Mouse (Mus musculus) lung, postnatal 14 days (tissue): ENCODE data around the gene Cyth4.
A peak's percentile ranks its signal among the peaks of the same experiment; 100 is the strongest.

ENCODE experiments used
- DNase-seq: peaks from one replicate; pipeline ENCODE4 v3.0.0; 2021

The Cyth4 gene

DNA sequence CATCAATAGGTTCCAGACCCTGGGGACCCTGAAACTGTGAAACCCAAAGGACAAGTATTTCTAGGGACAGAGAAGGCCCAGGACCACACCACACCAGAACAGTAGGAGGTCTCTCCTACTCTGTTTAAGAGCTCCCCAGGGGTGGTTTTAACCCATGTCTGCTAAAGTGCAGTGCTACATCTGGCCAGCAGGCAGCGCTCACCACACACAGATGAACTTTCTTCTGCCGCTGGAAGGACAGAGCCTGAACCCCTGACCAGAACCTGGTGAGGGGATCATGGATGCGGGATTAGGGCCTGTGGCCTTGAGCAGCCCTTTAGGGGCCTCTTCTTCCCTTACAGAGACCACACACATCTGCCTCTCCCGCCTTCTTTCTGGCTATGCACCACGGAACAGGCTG is 26.6 kb downstream of the Cyth4 start:
- peak; percentile 81 for DNase-seq

DNA sequence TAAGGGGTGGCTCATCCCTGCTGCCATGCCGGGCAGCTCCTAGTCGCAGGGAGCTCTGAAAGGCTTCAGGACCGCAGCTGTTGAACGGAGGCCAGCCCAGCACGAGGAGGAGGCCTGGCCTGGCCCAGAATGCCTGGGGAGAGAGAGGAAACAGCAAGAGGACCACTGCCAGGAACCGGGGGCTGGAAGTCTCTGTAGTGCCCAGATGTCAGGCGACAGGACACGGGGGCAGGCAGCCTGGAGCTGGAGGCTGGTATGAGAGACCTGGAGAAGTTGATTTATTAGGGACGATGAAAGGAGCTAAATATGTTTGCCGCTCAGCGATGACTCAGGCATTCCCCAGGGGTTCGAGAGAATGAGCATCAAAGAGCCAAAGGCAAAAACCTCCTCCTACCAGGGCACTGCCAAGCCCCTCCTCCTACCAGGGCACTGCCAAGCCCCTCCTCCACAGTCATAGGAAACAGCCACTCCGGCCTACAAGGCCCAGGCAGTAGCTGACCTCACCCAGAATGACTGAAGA is 27.6 kb downstream of the Cyth4 start:
- peak; percentile 83 for DNase-seq

DNA sequence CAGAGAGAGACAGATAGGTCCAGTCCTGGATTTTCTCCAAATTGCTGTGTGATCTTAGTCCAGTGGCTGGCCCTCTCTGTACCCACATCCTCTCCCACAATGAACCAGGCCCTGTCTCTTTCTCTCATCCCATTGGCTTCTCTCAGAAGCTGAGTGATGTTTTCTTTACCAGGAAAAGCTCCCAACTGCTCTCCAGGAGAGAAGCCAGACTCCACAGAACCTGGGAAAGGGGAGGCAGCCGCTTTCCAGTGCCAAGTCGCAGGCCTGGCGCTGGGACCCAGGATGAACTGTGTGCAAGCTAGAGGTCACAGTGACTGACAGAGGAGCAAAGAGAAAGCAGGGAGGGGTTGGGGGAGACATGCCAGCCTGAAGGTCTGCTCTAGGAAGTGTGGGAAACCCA is 28.1 kb downstream of the Cyth4 start:
- DNase-seq, result peak; percentile 27

DNA sequence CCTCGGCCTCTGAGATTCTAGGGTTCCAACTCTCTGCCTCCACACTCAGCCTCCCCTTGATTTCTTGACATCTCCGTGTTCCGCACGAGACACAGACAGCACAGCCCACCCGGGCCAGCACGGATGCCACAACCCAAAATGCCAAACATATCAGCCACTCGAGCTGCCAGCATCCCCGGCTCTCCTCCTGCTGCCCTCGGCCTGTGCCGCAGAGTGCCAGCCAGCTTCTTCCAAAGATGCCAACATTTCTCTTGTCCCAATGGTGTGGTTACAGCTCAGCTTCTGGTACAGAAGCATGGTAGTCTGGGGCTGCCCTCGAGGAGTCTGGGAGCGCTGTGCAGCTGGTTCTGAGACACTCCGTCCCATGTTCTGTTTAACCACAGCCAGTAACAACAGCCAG is 29.4 kb downstream of the Cyth4 start:
- DNase-seq, result no peak

DNA sequence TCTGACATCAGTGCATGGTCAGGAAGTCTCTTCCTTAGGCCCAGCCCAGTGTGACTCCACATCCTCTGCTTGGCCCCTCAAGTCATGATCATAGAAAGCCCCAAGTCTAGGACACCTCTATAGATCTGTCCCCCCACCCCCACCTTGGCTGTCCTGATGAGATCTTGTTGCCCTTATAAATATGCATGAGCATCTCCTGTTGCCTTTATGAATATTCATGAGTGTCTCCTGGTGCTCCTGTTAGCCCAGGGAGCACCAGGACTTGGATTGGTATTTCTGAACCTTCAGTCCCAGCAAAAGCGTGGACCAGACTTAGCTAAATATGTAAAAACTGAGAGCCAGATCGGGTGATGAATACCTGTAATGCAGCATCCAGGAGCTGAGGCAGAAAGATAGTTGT is 35.5 kb downstream of the Cyth4 start:
- DNase-seq, result no peak

DNA sequence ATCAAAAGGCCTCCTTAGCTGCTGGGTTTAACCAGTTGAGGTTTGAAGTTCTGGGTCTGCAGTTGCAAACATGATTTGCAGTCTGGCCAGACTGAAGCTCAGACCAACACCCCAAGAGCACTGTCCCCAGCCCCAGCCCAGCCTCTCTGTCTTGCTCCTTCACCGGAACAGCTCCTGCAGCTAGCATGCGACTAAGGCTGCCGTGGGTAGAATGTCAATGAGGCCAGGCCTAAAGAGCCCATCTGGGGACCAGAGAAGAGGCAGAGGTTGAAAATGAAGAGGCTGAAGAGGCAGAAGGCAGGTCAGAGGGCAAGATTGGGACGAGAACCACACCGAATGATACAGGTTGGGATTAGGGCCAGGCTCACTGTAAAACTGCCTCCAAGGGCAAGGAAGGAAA is 36.6 kb downstream of the Cyth4 start:
- DNase-seq, result no peak

DNA sequence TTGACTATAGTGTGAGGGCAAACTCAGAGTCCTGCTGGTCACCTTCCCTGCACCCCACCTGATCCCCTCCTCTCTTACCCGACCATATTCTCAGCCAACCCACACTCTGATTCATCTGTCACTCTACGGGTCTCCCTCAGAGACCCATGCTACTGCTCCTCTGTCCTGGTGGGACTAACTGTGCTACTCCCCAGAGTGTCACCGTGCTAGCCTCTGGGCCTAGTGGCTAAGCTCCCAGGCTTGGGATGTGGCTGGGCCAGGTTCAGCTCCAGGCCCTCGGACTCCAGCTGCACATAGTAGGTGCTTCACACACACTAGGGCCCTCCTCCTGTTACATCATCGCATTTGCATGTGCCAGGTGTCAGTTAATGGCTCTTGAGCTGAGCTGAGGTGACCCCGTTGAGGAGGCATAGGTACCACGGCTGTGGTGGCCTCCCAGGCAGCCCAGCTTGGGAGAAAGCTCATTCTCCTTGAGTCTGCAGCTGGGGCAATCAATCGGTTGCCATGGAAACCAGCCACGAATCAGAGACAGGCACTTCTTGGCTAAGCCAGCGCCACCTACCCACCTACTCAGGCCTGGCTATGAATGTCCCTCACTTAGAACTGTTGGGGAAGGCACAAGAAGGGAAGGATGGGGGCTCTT is 37.4 kb downstream of the Cyth4 start:
- no peak for DNase-seq

DNA sequence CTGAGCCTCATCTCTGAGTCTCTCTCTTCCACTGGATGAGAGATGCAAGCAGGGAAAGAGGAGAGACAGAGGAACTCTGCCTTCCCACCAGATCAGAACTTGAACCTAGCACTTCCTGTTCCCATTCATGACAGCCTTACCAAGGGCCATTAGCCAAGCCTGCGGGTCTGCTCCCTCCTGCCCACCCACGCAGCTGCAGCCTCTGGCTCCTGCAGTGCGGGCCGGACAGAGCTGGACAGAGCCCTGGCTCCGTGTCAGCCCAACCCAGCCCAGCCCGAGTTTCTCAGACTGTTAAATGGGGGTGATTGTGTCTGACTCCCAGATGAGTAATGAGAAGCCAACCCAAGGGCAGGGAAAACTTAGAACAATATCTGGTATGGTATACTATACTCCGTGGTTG is 38.4 kb downstream of the Cyth4 start:
- DNase-seq, result peak; percentile 19

DNA sequence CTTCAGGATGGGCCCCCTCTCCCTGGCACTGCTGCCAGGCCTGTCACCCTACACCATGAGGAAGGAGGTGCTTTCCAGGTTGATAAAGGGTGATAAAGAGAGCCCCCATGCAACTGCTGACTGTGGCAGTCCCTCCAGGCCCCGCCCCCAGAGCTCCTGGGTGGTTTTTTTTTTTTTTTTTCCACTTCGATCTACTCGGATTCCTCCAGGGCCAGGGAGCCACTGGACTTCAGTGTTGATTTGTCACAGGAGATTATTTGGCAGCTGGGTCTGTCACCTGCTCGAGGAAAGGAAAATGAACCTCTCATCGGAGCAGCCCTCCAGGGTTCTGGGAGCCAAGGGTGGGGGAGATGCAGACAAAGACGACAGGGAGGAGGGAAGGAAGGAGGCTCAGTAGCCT is 46.8 kb downstream of the Cyth4 start:
- no peak for DNase-seq

DNA sequence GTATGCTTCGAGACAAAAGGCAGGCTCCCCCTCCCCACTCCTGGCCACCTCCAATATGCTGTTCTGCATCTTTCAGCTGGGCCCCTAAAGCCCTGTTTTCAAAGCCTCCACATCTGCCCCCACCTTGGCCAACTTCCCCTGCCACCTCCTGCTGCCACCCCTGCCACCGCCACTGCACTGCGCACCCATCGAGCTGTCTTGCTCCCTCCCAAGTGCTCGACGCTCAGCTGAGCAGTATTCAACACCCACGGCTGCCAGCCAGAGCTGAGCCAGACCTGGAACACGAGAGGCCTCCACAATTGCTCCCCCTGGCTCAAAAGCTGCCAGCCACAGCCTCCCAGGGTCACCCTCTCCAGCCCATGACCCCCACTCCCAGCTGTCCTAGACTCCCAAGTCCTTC is 47.8 kb downstream of the Cyth4 start:
- DNase-seq, result no peak

DNA sequence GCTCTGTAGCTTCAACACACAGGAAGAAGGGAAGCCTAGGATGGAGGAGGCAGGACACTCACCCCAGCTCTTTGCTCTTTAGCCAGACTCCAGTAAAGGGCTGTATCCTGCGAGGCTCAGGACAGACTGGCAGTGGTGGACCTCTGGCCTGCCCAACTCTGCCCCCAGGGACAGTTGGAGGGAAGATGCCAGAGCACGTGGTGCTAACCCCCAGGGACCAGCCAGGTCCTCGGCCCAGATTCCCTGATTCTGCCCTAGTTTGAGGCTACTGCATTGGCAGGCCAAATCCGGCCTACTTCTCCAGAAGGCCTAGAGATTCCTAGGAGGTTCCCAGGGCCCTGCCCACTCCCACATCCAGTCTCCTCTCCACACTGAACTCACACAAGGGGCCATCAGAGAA is 50.9 kb downstream of the Cyth4 start:
- DNase-seq, result no peak

DNA sequence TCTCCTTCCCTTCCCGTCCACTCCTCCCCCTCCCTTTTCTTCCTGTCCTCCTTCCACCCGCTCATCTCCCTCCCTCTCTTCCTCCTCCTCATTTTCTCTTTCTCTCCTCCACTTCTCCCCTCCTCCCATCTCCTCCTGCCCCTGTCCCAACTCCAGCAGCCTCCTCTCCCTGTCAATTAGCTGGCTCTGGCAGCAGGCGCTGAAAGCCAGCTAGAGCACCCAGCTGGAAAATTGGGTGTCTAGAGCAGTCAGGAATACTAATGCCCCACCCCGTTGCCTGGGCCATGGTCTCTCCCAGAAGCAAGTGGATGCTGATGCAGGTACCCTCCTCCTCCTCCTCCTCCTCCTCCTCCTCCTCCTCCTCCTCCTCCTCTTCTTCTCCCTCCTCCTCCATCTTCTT is 54.3 kb downstream of the Cyth4 start:
- DNase-seq, result no peak

DNA sequence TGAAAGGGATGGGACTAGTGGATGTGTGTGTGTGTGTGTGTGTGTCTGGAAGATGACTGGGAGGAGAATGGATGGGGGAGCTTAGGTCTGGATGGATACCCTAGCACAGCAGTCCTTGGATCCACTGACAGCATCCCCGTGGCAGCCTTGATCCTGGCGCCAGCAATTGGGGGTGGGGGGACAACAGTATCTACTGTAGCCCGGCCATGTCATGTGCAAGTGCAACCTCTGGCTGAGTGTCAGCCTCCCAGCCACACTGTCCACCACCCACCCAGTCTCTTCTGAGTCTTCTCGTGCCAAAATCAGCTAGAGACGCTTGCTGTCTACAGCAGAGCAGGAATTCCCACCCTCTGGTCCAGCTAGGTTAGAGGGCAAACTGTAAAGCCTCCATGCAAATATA is 67.4 kb downstream of the Cyth4 start:
- DNase-seq, result peak; percentile 24

DNA sequence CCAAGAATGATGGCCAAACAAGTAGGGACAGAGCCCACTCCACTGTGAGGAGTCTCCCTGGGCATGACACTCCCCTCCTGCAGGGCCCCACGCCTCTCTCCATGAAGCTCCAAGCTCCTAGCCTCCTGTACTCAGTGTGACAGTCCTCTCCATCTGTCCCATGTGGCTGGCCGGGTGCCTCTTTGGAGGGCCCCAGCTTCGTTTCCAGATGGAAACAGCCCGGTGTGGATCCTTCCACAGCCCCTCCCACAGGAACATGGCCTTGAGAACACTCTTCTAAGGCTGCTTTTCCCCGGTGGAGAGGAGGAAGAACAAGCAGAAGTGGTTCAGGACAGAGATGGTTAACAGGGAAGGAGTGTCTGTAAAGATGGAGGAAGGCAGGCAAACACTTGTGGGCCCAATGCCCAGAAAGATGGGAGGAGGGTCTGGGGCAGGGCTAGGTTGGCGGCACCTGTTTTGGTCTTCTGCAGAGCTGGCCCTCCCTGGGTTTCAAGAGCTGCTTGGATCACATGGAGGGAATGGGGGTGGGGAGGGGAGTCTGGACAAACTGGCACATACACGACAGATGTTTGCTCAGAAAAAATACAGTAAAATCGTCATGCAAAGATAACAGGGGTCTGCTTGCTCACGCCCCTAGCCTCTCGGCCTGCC is 72.5 kb downstream of the Cyth4 start:
- DNase-seq, result no peak

DNA sequence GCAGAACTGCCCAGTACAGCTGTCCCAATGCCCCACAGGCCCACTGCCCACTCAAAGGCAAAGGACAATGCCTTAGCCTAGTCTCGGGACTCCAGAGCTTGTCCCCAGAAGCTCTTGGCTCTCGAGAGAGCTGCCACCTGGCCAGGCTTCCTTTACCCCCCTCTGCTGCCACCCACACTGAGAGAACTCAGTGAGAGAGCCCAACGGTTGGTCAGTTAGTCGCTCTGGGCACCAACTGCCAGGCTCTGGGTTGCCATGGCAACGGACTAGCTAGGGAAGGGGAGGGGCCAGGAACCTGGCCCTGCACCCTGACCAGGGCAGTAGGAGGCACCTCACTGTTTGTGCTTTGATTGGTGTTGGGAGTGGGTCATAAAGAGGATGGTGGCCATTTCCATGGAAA is 73.5 kb downstream of the Cyth4 start:
- peak; percentile 23 for DNase-seq
